Mouse (Mus musculus) forebrain, embryonic 16.5 days (tissue): Measurements from ENCODE around the gene Tcp11l1. TPM values are rescaled to one million over a fixed set of nuclear protein-coding genes. Genes with fewer than 3 reads are reported as not detected.

Experiments used
- ATAC-seq: fragments of 200-750 bp; cut with Nextera tagmentation; 2 replicates; pipeline ENCODE4 v1.8.0; 2017; ENCODE audit warnings: mild to moderate bottlenecking, moderate library complexity
- H3K27ac ChIP-seq: fragments of 300-500 bp; sonication (generic); 2 replicates; pipeline ENCODE4 v1.5.1; 2014; ENCODE audit warnings: low read length, control low read depth
- H3K27me3 ChIP-seq: fragments of 300-500 bp; sonication (generic); replicated peaks from 2 replicates; pipeline ENCODE4 v1.6.1; 2014; ENCODE audit warnings: low read length; ENCODE audit not compliant: control insufficient read depth, insufficient read depth
- H3K36me3 ChIP-seq: fragments of 300-500 bp; sonication (generic); 2 replicates; pipeline ENCODE4 v1.6.1; 2014; ENCODE audit not compliant: control insufficient read depth, insufficient read depth
- H3K4me1 ChIP-seq: fragments of 300-500 bp; sonication (generic); replicated peaks from 2 replicates; pipeline ENCODE4 v1.6.1; 2014; ENCODE audit warnings: low read length; ENCODE audit not compliant: control insufficient read depth, insufficient read depth
- H3K4me2 ChIP-seq: fragments of 300-500 bp; sonication (generic); 2 replicates; pipeline ENCODE4 v1.6.1; 2014; ENCODE audit warnings: mild to moderate bottlenecking, low read length, control low read depth
- H3K4me3 ChIP-seq: fragments of 300-500 bp; sonication (generic); replicated peaks from 2 replicates; pipeline ENCODE4 v1.5.1; 2014; ENCODE audit warnings: mild to moderate bottlenecking, low read length, control low read depth
- H3K9ac ChIP-seq: fragments of 300-500 bp; sonication (generic); replicated peaks from 2 replicates; pipeline ENCODE4 v1.6.1; 2014; ENCODE audit warnings: low read depth, low read length, control low read depth
- H3K9me3 ChIP-seq: fragments of 300-500 bp; sonication (generic); 2 replicates; pipeline ENCODE4 v1.6.1; 2016; ENCODE audit warnings: low read length; ENCODE audit not compliant: control insufficient read depth
- WGBS: fragments of 180-500 bp; shearing (Covaris S2); extraction: QIAGEN DNeasy Blood & Tissue Kit; methylation state at CpG from one replicate; pipeline ENCODE4 v1.1.7; 2014; 5-methylcytosine and 5-hydroxymethylcytosine counted together
- polyA plus RNA-seq: library from polyadenylated mRNA; unstranded; fragments of >200 nt; fragmentation: Nextera tagmentation; extraction: Ambion mirVana; gene quantifications from 2 replicates; pipeline ENCODE4 v1.2.1, GENCODE M21; 2015

Tcp11l1 gene
- polyA plus RNA-seq, 1 experiment from 2014 or later: 54.0 TPM

GRCm38 (mm10) chr2:104692551-104692950 is 19.4 kb downstream of the Tcp11l1 start:
- H3K9ac ChIP-seq: no peak overlapping the region
- WGBS: 60% methylated on average over 2 of the region's 2 CpGs
- H3K4me3 ChIP-seq: no peak overlapping the region
- peaks cover 3% of the 10 kb centered on the region; the same call in 1 of the 2 replicates for H3K36me3 ChIP-seq
- no peak overlapping the region for H3K4me2 ChIP-seq
- H3K27ac ChIP-seq: no peak overlapping the region
- no peaks in the 10 kb centered on the region for H3K27me3 ChIP-seq
- ATAC-seq: no peak
- no peaks in the 10 kb centered on the region for H3K9me3 ChIP-seq
- no peaks in the 10 kb centered on the region for H3K4me1 ChIP-seq

DNA sequence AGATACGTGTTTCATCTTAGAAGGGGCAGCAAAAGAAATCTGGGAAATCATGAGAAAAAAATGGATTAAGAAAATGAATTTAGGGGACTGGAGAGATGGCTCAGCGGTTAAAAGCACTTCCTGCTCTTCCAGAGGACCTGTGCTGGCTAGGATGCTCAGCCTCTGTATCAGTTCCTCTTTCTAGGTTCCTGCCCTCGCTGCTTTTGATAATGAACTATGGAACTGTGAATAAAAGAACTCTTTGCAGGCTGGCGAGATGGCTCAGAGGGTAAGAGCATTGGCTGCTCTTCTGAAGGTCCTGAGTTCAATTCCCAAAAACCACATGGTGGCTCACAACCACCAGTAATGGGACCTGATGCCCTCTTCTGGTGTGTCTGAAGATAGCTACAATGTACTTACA is 21.2 kb downstream of the Tcp11l1 start:
- H3K27ac ChIP-seq: no peak overlapping the region
- no peak overlapping the region for H3K4me2 ChIP-seq
- no peaks in the 10 kb centered on the region for H3K27me3 ChIP-seq
- no peaks in the 10 kb centered on the region for H3K4me1 ChIP-seq
- H3K9me3 ChIP-seq: no peaks in the 10 kb centered on the region
- WGBS: 76% methylated on average over 4 of the region's 4 CpGs
- no peak overlapping the region for H3K9ac ChIP-seq
- ATAC-seq: no peak
- no peaks in the 10 kb centered on the region for H3K36me3 ChIP-seq
- H3K4me3 ChIP-seq: no peak overlapping the region

DNA sequence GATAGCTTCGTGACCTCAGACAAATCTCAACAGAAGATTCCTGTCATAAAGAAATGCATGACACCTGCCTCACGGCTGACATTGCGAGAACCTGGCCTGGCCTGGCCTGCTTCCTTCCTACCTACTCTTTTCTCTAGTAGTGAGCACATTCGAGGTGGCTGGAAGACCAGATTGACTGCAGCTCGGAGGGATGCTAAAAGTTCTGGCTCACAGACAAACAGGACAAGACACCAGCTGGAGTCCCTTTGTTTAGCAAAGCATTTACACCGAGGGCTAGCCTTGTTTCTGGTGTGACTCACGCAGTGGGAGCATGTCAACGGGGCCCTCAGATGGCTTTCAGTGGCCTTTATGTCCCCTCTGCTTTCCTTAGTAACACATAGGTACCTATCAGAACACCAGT is 23.2 kb downstream of the Tcp11l1 start:
- no peaks in the 10 kb centered on the region for H3K27me3 ChIP-seq
- no peak overlapping the region for H3K27ac ChIP-seq
- H3K4me1 ChIP-seq: no peaks in the 10 kb centered on the region
- ATAC-seq: no peak
- H3K9ac ChIP-seq: no peak overlapping the region
- H3K9me3 ChIP-seq: no peaks in the 10 kb centered on the region
- no peak overlapping the region for H3K4me2 ChIP-seq
- 74% methylated on average over 8 of the region's 8 CpGs for WGBS
- no peak overlapping the region for H3K4me3 ChIP-seq
- peaks cover 4% of the 10 kb centered on the region; the same call in 1 of the 2 replicates for H3K36me3 ChIP-seq

- Histone ChIP-seq H3K36me3 (peaks cover 8% of the 10 kb centered on the region), H3K27ac (no peak overlapping the region), H3K4me3 (no peak overlapping the region), H3K27me3 (no peaks in the 10 kb centered on the region), H3K4me2 (no peak overlapping the region), H3K9ac (no peak overlapping the region), H3K4me1 (no peaks in the 10 kb centered on the region), H3K9me3 (no peaks in the 10 kb centered on the region)
- no peak for ATAC-seq
- WGBS: 79% methylated on average over 3 of the region's 3 CpGs
These were observed 23.6 kb downstream of the Tcp11l1 start for GRCm38 (mm10) chr2:104688321-104688720.

- Histone ChIP-seq H3K4me3 (no peak overlapping the region), H3K27me3 (no peaks in the 10 kb centered on the region), H3K36me3 (peaks cover 10% of the 10 kb centered on the region), H3K9me3 (no peaks in the 10 kb centered on the region), H3K4me1 (no peaks in the 10 kb centered on the region), H3K4me2 (no peak overlapping the region), H3K27ac (no peak overlapping the region), H3K9ac (no peak overlapping the region)
- WGBS: 64% methylated on average over 3 of the region's 3 CpGs
- no peak for ATAC-seq
These were observed 24.7 kb downstream of the Tcp11l1 start for GRCm38 (mm10) chr2:104687261-104687660.

DNA sequence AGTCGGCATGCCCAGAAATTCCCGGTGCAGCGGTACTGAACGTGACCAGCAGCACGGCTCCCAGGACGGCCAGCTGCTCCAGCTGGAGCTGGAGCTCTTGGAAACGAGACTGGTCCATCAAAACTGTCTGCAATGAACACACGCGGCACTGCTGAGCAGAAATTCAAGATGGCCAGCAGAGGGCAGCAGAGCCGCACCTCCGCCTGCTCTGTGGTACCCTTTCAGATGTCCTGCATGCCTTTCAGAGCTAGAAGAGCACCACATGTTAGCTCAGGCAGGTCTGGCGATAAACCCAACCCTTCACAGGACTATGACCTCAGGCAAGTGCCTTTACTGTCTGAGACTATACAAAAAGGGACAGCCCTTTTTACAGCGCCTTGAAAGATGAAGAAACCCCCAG is 26.6 kb downstream of the Tcp11l1 start:
- H3K4me3 ChIP-seq: no peak overlapping the region
- 9% methylated on average over 13 of the region's 13 CpGs for WGBS
- H3K4me1 ChIP-seq: no peaks in the 10 kb centered on the region
- peak; percentile 93 for ATAC-seq
- H3K27ac ChIP-seq: no peak overlapping the region
- no peaks in the 10 kb centered on the region for H3K9me3 ChIP-seq
- H3K36me3 ChIP-seq: peaks cover 17% of the 10 kb centered on the region
- H3K9ac ChIP-seq: no peak overlapping the region
- no peak overlapping the region for H3K4me2 ChIP-seq
- no peaks in the 10 kb centered on the region for H3K27me3 ChIP-seq

GRCm38 (mm10) chr2:104684771-104685170 is 27.2 kb downstream of the Tcp11l1 start:
- no peak overlapping the region for H3K4me2 ChIP-seq
- H3K9ac ChIP-seq: no peak overlapping the region
- no peaks in the 10 kb centered on the region for H3K9me3 ChIP-seq
- no peak overlapping the region for H3K27ac ChIP-seq
- 89% methylated on average over 4 of the region's 4 CpGs for WGBS
- H3K36me3 ChIP-seq: peaks cover 17% of the 10 kb centered on the region
- H3K4me3 ChIP-seq: no peak overlapping the region
- H3K27me3 ChIP-seq: no peaks in the 10 kb centered on the region
- no peak for ATAC-seq
- no peaks in the 10 kb centered on the region for H3K4me1 ChIP-seq

DNA sequence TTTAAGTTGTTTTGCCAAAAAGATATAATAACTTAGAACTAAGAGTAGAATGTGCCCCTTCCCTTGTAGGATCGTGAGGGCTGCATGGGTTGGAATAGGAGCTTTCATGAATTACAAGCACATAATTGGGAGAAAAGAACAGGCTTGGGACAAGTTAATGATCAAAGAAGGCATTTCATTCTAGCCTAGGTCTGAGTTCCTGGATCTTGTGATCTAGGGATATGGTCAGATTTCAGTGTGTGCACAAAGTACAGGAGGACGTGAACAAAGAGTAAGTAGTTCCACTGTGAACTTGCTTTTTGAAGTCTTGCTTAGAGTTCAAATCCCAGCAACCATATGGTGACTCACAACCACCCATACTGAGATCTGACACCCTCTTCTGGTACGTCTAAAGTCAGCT is 34.6 kb downstream of the Tcp11l1 start:
- 84% methylated on average over 3 of the region's 3 CpGs for WGBS
- no peak overlapping the region for H3K4me3 ChIP-seq
- no peak for ATAC-seq

DNA sequence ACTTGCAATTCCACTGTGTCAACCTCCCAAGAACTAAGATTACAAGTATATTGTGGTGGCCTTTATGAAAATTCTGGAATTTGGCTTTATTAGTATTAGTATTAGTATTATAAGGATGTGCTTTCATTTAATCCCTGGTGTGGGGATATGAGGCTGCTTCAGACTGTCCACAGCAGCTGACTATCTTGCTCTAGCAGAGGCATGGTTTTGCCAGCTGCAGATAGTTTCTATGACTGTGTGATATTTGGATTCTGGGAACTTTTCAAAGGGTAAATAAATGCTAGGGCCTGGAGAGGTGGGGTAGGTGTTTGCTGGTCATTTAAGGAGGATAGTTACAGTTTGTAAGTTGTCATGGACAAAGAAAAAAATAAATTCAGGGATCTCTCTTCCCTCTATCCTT is 40.2 kb downstream of the Tcp11l1 start:
- no peak for ATAC-seq

More for the DNA sequence above, 34.6 kb downstream of the Tcp11l1 start:
- no peak overlapping the region for H3K9ac ChIP-seq
- H3K27ac ChIP-seq: no peak overlapping the region
- H3K27me3 ChIP-seq: no peaks in the 10 kb centered on the region
- H3K9me3 ChIP-seq: no peaks in the 10 kb centered on the region
- H3K36me3 ChIP-seq: peaks cover 11% of the 10 kb centered on the region; the same call in 1 of the 2 replicates
- no peak overlapping the region for H3K4me2 ChIP-seq
- H3K4me1 ChIP-seq: no peaks in the 10 kb centered on the region

GRCm38 (mm10) chr2:104669122-104669804 is 42.7 kb downstream of the Tcp11l1 start:
- H3K27ac ChIP-seq: no peak overlapping the region
- ATAC-seq: no peak
- no peaks in the 10 kb centered on the region for H3K27me3 ChIP-seq
- peaks cover 8% of the 10 kb centered on the region for H3K36me3 ChIP-seq
- H3K9ac ChIP-seq: no peak overlapping the region
- H3K4me3 ChIP-seq: no peak overlapping the region
- no peaks in the 10 kb centered on the region for H3K4me1 ChIP-seq
- H3K9me3 ChIP-seq: no peaks in the 10 kb centered on the region
- no peak overlapping the region for H3K4me2 ChIP-seq
- 90% methylated on average over 6 of the region's 6 CpGs for WGBS

More for the DNA sequence above, 40.2 kb downstream of the Tcp11l1 start:
- no peak overlapping the region for H3K4me2 ChIP-seq
- H3K27me3 ChIP-seq: no peaks in the 10 kb centered on the region
- H3K4me1 ChIP-seq: no peaks in the 10 kb centered on the region
- H3K27ac ChIP-seq: no peak overlapping the region
- H3K9me3 ChIP-seq: no peaks in the 10 kb centered on the region
- no peak overlapping the region for H3K9ac ChIP-seq
- H3K4me3 ChIP-seq: no peak overlapping the region
- peaks cover 4% of the 10 kb centered on the region; the same call in 1 of the 2 replicates for H3K36me3 ChIP-seq
